Mouse (Mus musculus) kidney, embryonic 15.5 days (tissue): ENCODE measurements around the gene Cdca3. TPM values are rescaled to one million over a fixed set of nuclear protein-coding genes. Genes with fewer than 3 reads are reported as not detected.
"Not testable (repeated sequence)": the region's sequence is repeated elsewhere in the genome, so short reads cannot be mapped to it uniquely, and the experiment has no call there.

ENCODE experiments used
- ATAC-seq: fragments of 200-750 bp; cut with Nextera tagmentation; replicated peaks from 2 replicates; pipeline ENCODE4 v1.8.0; 2017; ENCODE audit warnings: moderate TSS enrichment; ENCODE audit not compliant: low FRiP score
- H3K27ac ChIP-seq: fragments of 300-500 bp; sonication (generic); 2 replicates; pipeline ENCODE4 v1.5.1; 2015; ENCODE audit warnings: mild to moderate bottlenecking, inconsistent platforms
- H3K27me3 ChIP-seq: fragments of 300-500 bp; sonication (generic); 2 replicates; pipeline ENCODE4 v1.6.1; 2015; ENCODE audit warnings: inconsistent platforms
- H3K36me3 ChIP-seq: fragments of 300-500 bp; sonication (generic); 2 replicates; pipeline ENCODE4 v1.6.1; 2015; ENCODE audit warnings: inconsistent platforms
- H3K4me1 ChIP-seq: fragments of 300-500 bp; sonication (generic); 2 replicates; pipeline ENCODE4 v1.6.1; 2015; ENCODE audit warnings: inconsistent platforms
- H3K4me2 ChIP-seq: fragments of 300-500 bp; sonication (generic); 2 replicates; pipeline ENCODE4 v1.6.1; 2015; ENCODE audit warnings: moderate library complexity, mild to moderate bottlenecking, inconsistent platforms
- H3K4me3 ChIP-seq: fragments of 300-500 bp; sonication (generic); replicated peaks from 2 replicates; pipeline ENCODE4 v1.5.1; 2015; ENCODE audit warnings: mild to moderate bottlenecking, inconsistent platforms
- H3K9ac ChIP-seq: fragments of 300-500 bp; sonication (generic); 2 replicates; pipeline ENCODE4 v1.6.1; 2015; ENCODE audit warnings: mild to moderate bottlenecking, inconsistent platforms
- H3K9me3 ChIP-seq: fragments of 300-500 bp; sonication (generic); replicated peaks from 2 replicates; pipeline ENCODE4 v1.6.1; 2016; ENCODE audit warnings: inconsistent platforms
- WGBS: fragments of 180-500 bp; shearing (Covaris S2); methylation state at CpG from one replicate; pipeline ENCODE4 v1.1.7; 2015; ENCODE audit warnings: mixed read lengths; 5-methylcytosine and 5-hydroxymethylcytosine counted together
- polyA plus RNA-seq: library from polyadenylated mRNA; unstranded; fragments of >200 nt; fragmentation: Nextera tagmentation; extraction: Ambion mirVana; gene quantifications from 2 replicates; pipeline ENCODE4 v1.2.1, GENCODE M21; 2015

Gene Cdca3
- polyA plus RNA-seq, 1 experiment from 2014 or later, result 185 TPM

GRCm38 (mm10) chr6:124817971-124818370 is 11.4 kb upstream of the Cdca3 start:
- H3K27me3 ChIP-seq, result no peaks in the 10 kb centered on the region
- H3K4me3 ChIP-seq, result no peak overlapping the region
- H3K27ac ChIP-seq, result no peak overlapping the region
- 90% methylated on average over 8 of the region's 8 CpGs for WGBS
- H3K9ac ChIP-seq, result no peak overlapping the region
- H3K36me3 ChIP-seq, result peaks cover 73% of the 10 kb centered on the region
- no peaks in the 10 kb centered on the region for H3K9me3 ChIP-seq
- H3K4me2 ChIP-seq, result no peak overlapping the region
- H3K4me1 ChIP-seq, result peaks cover 18% of the 10 kb centered on the region
- ATAC-seq, result no peak

GRCm38 (mm10) chr6:124820891-124821290 is 8.5 kb upstream of the Cdca3 start:
- Histone ChIP-seq H3K27ac (no peak overlapping the region), H3K36me3 (peaks cover 100% of the 10 kb centered on the region), H3K4me1 (no peaks in the 10 kb centered on the region), H3K9ac (no peak overlapping the region), H3K27me3 (no peaks in the 10 kb centered on the region), H3K4me2 (no peak overlapping the region), H3K9me3 (no peaks in the 10 kb centered on the region), H3K4me3 (no peak overlapping the region)
- 87% methylated on average over 5 of the region's 5 CpGs for WGBS
- no peak for ATAC-seq

GRCm38 (mm10) chr6:124822049-124822448 is 7.3 kb upstream of the Cdca3 start:
- WGBS, result 94% methylated on average over 4 of the region's 4 CpGs
- no peaks in the 10 kb centered on the region for H3K9me3 ChIP-seq
- H3K36me3 ChIP-seq, result peaks cover 98% of the 10 kb centered on the region
- H3K9ac ChIP-seq, result no peak overlapping the region
- no peaks in the 10 kb centered on the region for H3K4me1 ChIP-seq
- no peak for ATAC-seq
- H3K27ac ChIP-seq, result no peak overlapping the region
- H3K4me2 ChIP-seq, result no peak overlapping the region
- H3K27me3 ChIP-seq, result no peaks in the 10 kb centered on the region
- H3K4me3 ChIP-seq, result no peak overlapping the region

GRCm38 (mm10) chr6:124828101-124828592 is 1.2 kb upstream of the Cdca3 start:
- Histone ChIP-seq H3K4me1 (peaks cover 32% of the 10 kb centered on the region), H3K27ac (peak overlapping the region; percentile 98), H3K4me2 (peak overlapping the region; percentile 90), H3K9me3 (no peaks in the 10 kb centered on the region), H3K4me3 (peak overlapping the region; percentile 82), H3K27me3 (no peaks in the 10 kb centered on the region), H3K9ac (peak overlapping the region; percentile 59), H3K36me3 (peaks cover 63% of the 10 kb centered on the region)
- no peak for ATAC-seq
- 16% methylated on average over 10 of the region's 10 CpGs for WGBS

- under 1% methylated on average over 38 of the region's 38 CpGs for WGBS
- H3K4me2 ChIP-seq, result peak overlapping the region; percentile 90
- peak; percentile 90 for ATAC-seq
- peaks cover 34% of the 10 kb centered on the region for H3K4me1 ChIP-seq
- peak overlapping the region; percentile 98 for H3K27ac ChIP-seq
- peaks cover 58% of the 10 kb centered on the region for H3K36me3 ChIP-seq
- H3K9me3 ChIP-seq, result no peaks in the 10 kb centered on the region
- H3K9ac ChIP-seq, result peak overlapping the region; percentile 64
- H3K4me3 ChIP-seq, result peak overlapping the region; percentile 82
- no peaks in the 10 kb centered on the region for H3K27me3 ChIP-seq
Measured at GRCm38 (mm10) chr6:124829799-124830700, 703 bp downstream of the Cdca3 start.

GRCm38 (mm10) chr6:124831199-124831598 is 1.9 kb downstream of the Cdca3 start:
- H3K27me3 ChIP-seq, ATAC-seq, H3K27ac ChIP-seq, H3K9me3 ChIP-seq, H3K9ac ChIP-seq: not testable (repeated sequence)
- H3K4me2 ChIP-seq, result peak overlapping the region; percentile 90
- H3K4me3 ChIP-seq, result peak overlapping the region; percentile 82
- H3K4me1 ChIP-seq, result peaks cover 44% of the 10 kb centered on the region
- H3K36me3 ChIP-seq, result peaks cover 47% of the 10 kb centered on the region
- WGBS, result 97% methylated on average over 4 of the region's 4 CpGs

GRCm38 (mm10) chr6:124831649-124832048 is 2.3 kb downstream of the Cdca3 start:
- Histone ChIP-seq H3K4me3 (no peak overlapping the region), H3K36me3 (peaks cover 44% of the 10 kb centered on the region), H3K4me2 (peak overlapping the region; percentile 90), H3K27ac (no peak overlapping the region), H3K27me3 (no peaks in the 10 kb centered on the region), H3K9me3 (no peaks in the 10 kb centered on the region), H3K4me1 (peaks cover 44% of the 10 kb centered on the region), H3K9ac (no peak overlapping the region)
- WGBS, result 90% methylated on average over 8 of the region's 8 CpGs
- ATAC-seq, result no peak

GRCm38 (mm10) chr6:124834512-124835081 is 5.2 kb downstream of the Cdca3 start:
- Histone ChIP-seq H3K4me2 (no peak overlapping the region), H3K4me1 (peaks cover 49% of the 10 kb centered on the region), H3K9me3 (no peaks in the 10 kb centered on the region), H3K27me3 (no peaks in the 10 kb centered on the region), H3K27ac (no peak overlapping the region), H3K36me3 (peaks cover 34% of the 10 kb centered on the region), H3K4me3 (no peak overlapping the region), H3K9ac (no peak overlapping the region)
- ATAC-seq, result no peak
- WGBS, result 87% methylated on average over 6 of the region's 6 CpGs

- Histone ChIP-seq H3K27ac (peak overlapping the region; percentile 38; the same call in 1 of the 2 replicates), H3K9ac (no peak overlapping the region), H3K27me3 (no peaks in the 10 kb centered on the region), H3K36me3 (peaks cover 34% of the 10 kb centered on the region), H3K9me3 (no peaks in the 10 kb centered on the region), H3K4me3 (no peak overlapping the region), H3K4me1 (peaks cover 55% of the 10 kb centered on the region), H3K4me2 (no peak overlapping the region)
- ATAC-seq, result no peak
- WGBS, result 29% methylated on average over 10 of the region's 10 CpGs
Measured at GRCm38 (mm10) chr6:124835531-124835930, 6.2 kb downstream of the Cdca3 start.

- H3K27ac ChIP-seq, result no peak overlapping the region
- no peaks in the 10 kb centered on the region for H3K9me3 ChIP-seq
- H3K36me3 ChIP-seq, result peaks cover 35% of the 10 kb centered on the region
Measured at GRCm38 (mm10) chr6:124836411-124836810, 7.1 kb downstream of the Cdca3 start.

GRCm38 (mm10) chr6:124839805-124840204 is 10.5 kb downstream of the Cdca3 start:
- peak overlapping the region; percentile 40 for H3K4me2 ChIP-seq
- H3K4me1 ChIP-seq, result peaks cover 42% of the 10 kb centered on the region
- no peaks in the 10 kb centered on the region for H3K9me3 ChIP-seq
- H3K9ac ChIP-seq, result 0 out of 2 replicates have a peak overlapping the region, but pooled peaks have one; percentile 25
- H3K27ac ChIP-seq, result peak overlapping the region; percentile 62
- ATAC-seq, result peak; percentile 31
- peaks cover 14% of the 10 kb centered on the region for H3K36me3 ChIP-seq
- H3K27me3 ChIP-seq, result no peaks in the 10 kb centered on the region
- no peak overlapping the region for H3K4me3 ChIP-seq
- 6% methylated on average over 8 of the region's 8 CpGs for WGBS

More at GRCm38 (mm10) chr6:124836411-124836810, 7.1 kb downstream of the Cdca3 start:
- Histone ChIP-seq H3K4me3 (no peak overlapping the region), H3K9ac (no peak overlapping the region), H3K27me3 (no peaks in the 10 kb centered on the region), H3K4me1 (peaks cover 50% of the 10 kb centered on the region), H3K4me2 (no peak overlapping the region)
- no peak for ATAC-seq
- WGBS, result 62% methylated on average over 7 of the region's 7 CpGs
